Mouse (Mus musculus): ENCODE results near the gene D7Ertd443e. TPM values are rescaled to one million over a fixed set of nuclear protein-coding genes. Genes with fewer than 3 reads are reported as not detected.

The D7Ertd443e gene
- polyA plus RNA-seq, 1 experiment from 2014 or later, result 0.51 TPM

DNA sequence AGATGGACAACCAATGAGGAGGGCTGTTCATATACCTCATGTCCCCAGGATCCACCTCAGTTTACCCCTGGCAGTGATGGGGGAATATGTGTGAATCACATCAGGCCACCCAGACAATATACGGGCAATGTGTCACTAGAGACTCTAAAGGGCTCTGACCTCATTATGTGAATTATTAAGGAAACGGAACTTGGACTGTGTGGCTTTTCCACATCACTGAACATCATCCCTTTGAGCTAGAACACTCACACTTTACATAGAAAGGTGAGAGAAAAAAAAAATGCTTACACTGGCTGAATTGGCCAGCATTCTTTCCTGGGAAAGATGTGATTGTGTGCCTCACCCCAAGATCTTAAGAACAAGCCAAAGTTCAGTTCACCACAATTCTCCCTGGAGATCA is 15.3 kb upstream of the D7Ertd443e start:
- Histone ChIP-seq H3K27me3 (ENCODE audit: control insufficient read depth, insufficient read depth, low read length) (no peaks in the 10 kb centered on the region), H3K4me2 (replicated peaks; ENCODE audit: low read depth) (no peak overlapping the region), H3K27ac (replicated peaks) (no peak overlapping the region), H3K9me3 (ENCODE audit: control insufficient read depth, low read length) (no peaks in the 10 kb centered on the region), H3K36me3 (ENCODE audit: control insufficient read depth, insufficient read depth, low read length) (no peaks in the 10 kb centered on the region), H3K9ac (ENCODE audit: low read length) (no peak overlapping the region), H3K4me3 (ENCODE audit: low read depth, low read length) (no peak overlapping the region), H3K4me1 (replicated peaks; ENCODE audit: control insufficient read depth, insufficient read depth) (no peaks in the 10 kb centered on the region)
- DNase-seq (ENCODE audit: low spot score) (no peak), ATAC-seq (ENCODE audit: low FRiP score, low TSS enrichment) (no peak)
- TF ChIP-seq CTCF (IDR thresholded peaks at IDR 0.05; ENCODE audit: low read depth) (no peak), EP300 (optimal IDR thresholded peaks at IDR 0.05) (no peak)
- WGBS, result 86% methylated on average over 2 of the region's 2 CpGs

DNA sequence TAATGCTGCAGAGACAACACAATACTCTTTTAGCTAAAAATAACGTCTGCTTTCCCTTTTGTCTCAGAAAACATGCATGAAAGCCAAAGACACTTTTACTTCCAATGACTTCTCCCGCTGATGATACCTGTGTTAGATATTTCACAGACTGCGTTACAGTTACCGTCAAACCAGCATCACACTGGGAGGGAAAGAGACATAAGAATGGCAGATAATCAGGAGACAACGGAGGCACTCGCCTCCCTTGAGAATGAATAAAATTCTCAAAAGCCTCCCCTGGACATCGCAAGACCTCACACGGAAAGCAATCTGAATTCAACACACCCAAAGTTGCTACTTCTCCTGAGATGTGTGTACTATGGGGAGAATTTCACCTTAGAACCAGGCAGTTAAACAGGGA is 11.3 kb upstream of the D7Ertd443e start:
- no peaks in the 10 kb centered on the region for H3K4me1 ChIP-seq (replicated peaks; ENCODE audit: control insufficient read depth, insufficient read depth)
- H3K4me3 ChIP-seq (ENCODE audit: low read depth, low read length), result no peak overlapping the region
- no peaks in the 10 kb centered on the region for H3K27me3 ChIP-seq (ENCODE audit: control insufficient read depth, insufficient read depth, low read length)
- WGBS, result 78% methylated on average over 8 of the region's 8 CpGs
- no peaks in the 10 kb centered on the region for H3K36me3 ChIP-seq (ENCODE audit: control insufficient read depth, insufficient read depth, low read length)
- no peak overlapping the region for H3K27ac ChIP-seq (replicated peaks)
- ATAC-seq (ENCODE audit: low FRiP score, low TSS enrichment) (no peak), DNase-seq (ENCODE audit: low spot score) (no peak)
- H3K4me2 ChIP-seq (replicated peaks; ENCODE audit: low read depth), result no peak overlapping the region
- no peak for TF ChIP-seq CTCF (IDR thresholded peaks at IDR 0.05; ENCODE audit: low read depth)
- no peak for TF ChIP-seq EP300 (optimal IDR thresholded peaks at IDR 0.05)
- H3K9me3 ChIP-seq (ENCODE audit: control insufficient read depth, low read length), result no peaks in the 10 kb centered on the region
- no peak overlapping the region for H3K9ac ChIP-seq (ENCODE audit: low read length)

DNA sequence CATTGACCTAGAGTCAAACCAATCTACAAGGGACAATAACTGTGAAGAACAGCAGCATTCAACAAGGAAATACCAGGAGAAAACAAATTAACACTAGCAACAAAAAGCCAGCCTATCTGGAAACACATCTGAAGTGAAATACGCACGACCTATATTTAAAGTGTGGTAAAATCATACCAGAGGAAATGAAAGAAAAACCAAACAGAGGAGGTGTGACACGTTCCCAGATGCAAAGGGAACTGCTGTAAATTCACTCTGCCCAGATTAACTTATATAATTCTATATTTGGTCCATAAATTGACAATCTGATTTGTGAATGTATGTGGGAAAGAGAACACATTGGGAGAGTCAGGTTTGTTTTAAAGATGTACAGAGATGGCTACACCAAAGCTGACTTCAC is 2.7 kb downstream of the D7Ertd443e start:
- no peaks in the 10 kb centered on the region for H3K9me3 ChIP-seq (ENCODE audit: control insufficient read depth, low read length)
- 71% methylated on average over 3 of the region's 3 CpGs for WGBS
- H3K9ac ChIP-seq (ENCODE audit: low read length), result no peak overlapping the region
- H3K4me2 ChIP-seq (replicated peaks; ENCODE audit: low read depth), result no peak overlapping the region
- H3K27me3 ChIP-seq (ENCODE audit: control insufficient read depth, insufficient read depth, low read length), result no peaks in the 10 kb centered on the region
- H3K27ac ChIP-seq (replicated peaks), result no peak overlapping the region
- H3K36me3 ChIP-seq (ENCODE audit: control insufficient read depth, insufficient read depth, low read length), result no peaks in the 10 kb centered on the region
- H3K4me3 ChIP-seq (ENCODE audit: low read depth, low read length), result no peak overlapping the region
- no peak for DNase-seq (ENCODE audit: low spot score)
- ATAC-seq (ENCODE audit: low FRiP score, low TSS enrichment), result no peak
- no peak for TF ChIP-seq EP300 (optimal IDR thresholded peaks at IDR 0.05)
- TF ChIP-seq CTCF (IDR thresholded peaks at IDR 0.05; ENCODE audit: low read depth), result no peak
- no peaks in the 10 kb centered on the region for H3K4me1 ChIP-seq (replicated peaks; ENCODE audit: control insufficient read depth, insufficient read depth)

DNA sequence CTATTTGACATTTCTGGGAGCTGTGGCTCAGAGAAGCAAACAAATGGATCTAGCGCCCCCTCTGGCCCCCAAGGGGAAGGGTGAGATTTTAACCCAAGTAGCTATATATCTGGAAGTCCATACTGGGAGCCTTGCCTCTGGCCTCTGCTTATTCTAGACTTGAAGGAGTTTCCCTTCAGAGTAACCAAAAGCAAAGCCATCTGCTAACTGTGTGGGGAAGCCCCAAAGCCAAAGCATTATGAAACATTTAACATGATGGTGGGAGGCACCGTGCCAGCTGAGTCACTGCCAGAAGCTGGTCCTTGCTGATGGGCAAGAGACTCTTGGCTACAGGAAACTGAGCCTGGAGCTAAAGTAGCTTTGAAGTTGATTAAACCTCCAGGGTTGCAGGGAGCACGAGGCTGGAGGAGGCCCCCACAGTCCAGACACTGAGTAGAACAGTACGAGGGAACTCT is 4.0 kb downstream of the D7Ertd443e start:
- 26% methylated on average over 4 of the region's 4 CpGs for WGBS
- TF ChIP-seq EP300 (optimal IDR thresholded peaks at IDR 0.05) (no peak), CTCF (IDR thresholded peaks at IDR 0.05; ENCODE audit: low read depth) (peak; percentile 58)
- peak; percentile 56 for DNase-seq (ENCODE audit: low spot score)
- Histone ChIP-seq H3K4me2 (replicated peaks; ENCODE audit: low read depth) (no peak overlapping the region), H3K27me3 (ENCODE audit: control insufficient read depth, insufficient read depth, low read length) (no peaks in the 10 kb centered on the region), H3K4me1 (replicated peaks; ENCODE audit: control insufficient read depth, insufficient read depth) (no peaks in the 10 kb centered on the region), H3K9me3 (ENCODE audit: control insufficient read depth, low read length) (no peaks in the 10 kb centered on the region), H3K4me3 (ENCODE audit: low read depth, low read length) (no peak overlapping the region), H3K9ac (ENCODE audit: low read length) (no peak overlapping the region), H3K27ac (replicated peaks) (no peak overlapping the region), H3K36me3 (ENCODE audit: control insufficient read depth, insufficient read depth, low read length) (no peaks in the 10 kb centered on the region)
- peak; percentile 51; the same call in 1 of the 2 replicates for ATAC-seq (ENCODE audit: low FRiP score, low TSS enrichment)

DNA sequence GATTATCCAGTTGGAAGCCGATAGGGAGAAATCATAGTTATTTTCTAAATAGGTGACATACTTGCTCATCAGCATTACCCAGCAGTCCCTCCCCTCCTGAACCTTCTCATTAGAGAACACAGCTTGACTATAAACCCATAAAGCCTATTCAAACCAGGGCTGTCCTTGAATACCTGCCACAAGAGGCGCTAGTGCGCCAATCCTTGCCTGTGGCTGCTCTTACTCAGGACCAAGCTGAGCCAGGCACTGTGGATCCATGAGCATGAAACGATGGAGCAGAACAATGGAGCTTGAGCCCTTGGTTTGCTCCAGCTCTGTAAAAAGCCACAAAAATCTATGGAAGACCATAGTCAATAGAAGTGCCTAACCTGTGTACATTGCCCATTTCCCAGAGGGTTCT is 7.2 kb downstream of the D7Ertd443e start:
- Histone ChIP-seq H3K27me3 (ENCODE audit: control insufficient read depth, insufficient read depth, low read length) (no peaks in the 10 kb centered on the region), H3K9me3 (ENCODE audit: control insufficient read depth, low read length) (no peaks in the 10 kb centered on the region), H3K4me1 (replicated peaks; ENCODE audit: control insufficient read depth, insufficient read depth) (no peaks in the 10 kb centered on the region), H3K36me3 (ENCODE audit: control insufficient read depth, insufficient read depth, low read length) (no peaks in the 10 kb centered on the region), H3K4me2 (replicated peaks; ENCODE audit: low read depth) (no peak overlapping the region), H3K4me3 (ENCODE audit: low read depth, low read length) (no peak overlapping the region), H3K9ac (ENCODE audit: low read length) (no peak overlapping the region), H3K27ac (replicated peaks) (no peak overlapping the region)
- TF ChIP-seq CTCF (IDR thresholded peaks at IDR 0.05; ENCODE audit: low read depth), result peak; percentile 84
- no peak for TF ChIP-seq EP300 (optimal IDR thresholded peaks at IDR 0.05)
- DNase-seq (ENCODE audit: low spot score) (peak; percentile 65), ATAC-seq (ENCODE audit: low FRiP score, low TSS enrichment) (no peak)
- 51% methylated on average over 4 of the region's 4 CpGs for WGBS

DNA sequence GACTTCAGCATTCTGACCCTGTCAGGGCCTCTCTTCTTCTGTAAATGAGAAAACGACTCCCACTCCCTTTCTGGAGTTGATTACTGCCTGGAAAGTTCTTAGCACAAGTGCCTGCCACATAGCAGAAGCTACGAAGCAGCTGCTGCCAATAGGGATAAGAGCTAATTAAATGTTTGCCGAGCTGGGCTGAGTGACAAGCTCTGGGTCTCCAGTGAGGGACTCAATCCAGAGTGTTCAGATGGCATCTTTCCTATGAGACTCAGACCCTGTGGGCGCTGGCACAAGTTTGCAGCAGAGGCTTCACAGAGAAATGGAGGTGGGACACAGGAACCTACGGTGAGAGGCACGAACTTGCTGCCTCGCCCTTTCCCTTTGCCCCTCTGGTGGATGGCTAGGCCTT is 8.7 kb downstream of the D7Ertd443e start:
- H3K27ac ChIP-seq (replicated peaks), result no peak overlapping the region
- H3K4me1 ChIP-seq (replicated peaks; ENCODE audit: control insufficient read depth, insufficient read depth), result no peaks in the 10 kb centered on the region
- ATAC-seq (ENCODE audit: low FRiP score, low TSS enrichment) (no peak), DNase-seq (ENCODE audit: low spot score) (no peak)
- H3K36me3 ChIP-seq (ENCODE audit: control insufficient read depth, insufficient read depth, low read length), result no peaks in the 10 kb centered on the region
- no peaks in the 10 kb centered on the region for H3K27me3 ChIP-seq (ENCODE audit: control insufficient read depth, insufficient read depth, low read length)
- no peak overlapping the region for H3K4me2 ChIP-seq (replicated peaks; ENCODE audit: low read depth)
- H3K9ac ChIP-seq (ENCODE audit: low read length), result no peak overlapping the region
- whole genome bisulfite sequencing, result 61% methylated on average over 7 of the region's 7 CpGs
- H3K9me3 ChIP-seq (ENCODE audit: control insufficient read depth, low read length), result no peaks in the 10 kb centered on the region
- no peak overlapping the region for H3K4me3 ChIP-seq (ENCODE audit: low read depth, low read length)
- TF ChIP-seq EP300 (optimal IDR thresholded peaks at IDR 0.05), result no peak
- TF ChIP-seq CTCF (IDR thresholded peaks at IDR 0.05; ENCODE audit: low read depth), result no peak

All from stomach, postnatal 0 days (tissue).